Mouse (Mus musculus) kidney, embryonic 16.5 days (tissue): ENCODE results near the gene Pklr. TPM values are rescaled to one million over a fixed set of nuclear protein-coding genes. Genes with fewer than 3 reads are reported as not detected.
A peak's percentile ranks its signal among the peaks of the same experiment; 100 is the strongest.

Source experiments
- ATAC-seq: fragments of 200-750 bp; cut with Nextera tagmentation; 2 replicates; pipeline ENCODE4 v1.8.0; 2017; ENCODE audit warnings: moderate TSS enrichment; ENCODE audit not compliant: low FRiP score, low TSS enrichment
- H3K27ac ChIP-seq: fragments of 300-500 bp; sonication (generic); 2 replicates; pipeline ENCODE4 v1.5.1; 2014; ENCODE audit warnings: low read length
- H3K27me3 ChIP-seq: fragments of 300-500 bp; sonication (generic); 2 replicates; pipeline ENCODE4 v1.6.1; 2014; ENCODE audit warnings: low read length, control low read depth, mixed read lengths; ENCODE audit not compliant: insufficient read depth
- H3K36me3 ChIP-seq: fragments of 300-500 bp; sonication (generic); 2 replicates; pipeline ENCODE4 v1.6.1; 2014; ENCODE audit warnings: low read length, control low read depth, mixed read lengths; ENCODE audit not compliant: insufficient read depth
- H3K4me1 ChIP-seq: fragments of 300-500 bp; sonication (generic); 2 replicates; pipeline ENCODE4 v1.6.1; 2014; ENCODE audit warnings: low read length, control low read depth, mixed read lengths; ENCODE audit not compliant: insufficient read depth
- H3K4me2 ChIP-seq: fragments of 300-500 bp; sonication (generic); replicated peaks from 2 replicates; pipeline ENCODE4 v1.6.1; 2014; ENCODE audit warnings: low read depth, low read length
- H3K4me3 ChIP-seq: fragments of 300-500 bp; sonication (generic); 2 replicates; pipeline ENCODE4 v1.5.1; 2014; ENCODE audit warnings: mild to moderate bottlenecking, low read length
- H3K9ac ChIP-seq: fragments of 300-500 bp; sonication (generic); replicated peaks from 2 replicates; pipeline ENCODE4 v1.6.1; 2014; ENCODE audit warnings: low read length
- H3K9me3 ChIP-seq: fragments of 300-500 bp; sonication (generic); 2 replicates; pipeline ENCODE4 v1.6.1; 2016; ENCODE audit warnings: low read length, control low read depth
- WGBS: fragments of 180-500 bp; shearing (Covaris S2); extraction: QIAGEN DNeasy Blood & Tissue Kit; methylation state at CpG from one replicate; pipeline ENCODE4 v1.1.7; 2014; 5-methylcytosine and 5-hydroxymethylcytosine counted together
- polyA plus RNA-seq: library from polyadenylated mRNA; unstranded; fragments of >200 nt; fragmentation: Nextera tagmentation; extraction: Ambion mirVana; gene quantifications from 2 replicates; pipeline ENCODE4 v1.2.1, GENCODE M21; 2015

The Pklr gene
- polyA plus RNA-seq, 1 experiment from 2014 or later: 5.0 TPM

DNA sequence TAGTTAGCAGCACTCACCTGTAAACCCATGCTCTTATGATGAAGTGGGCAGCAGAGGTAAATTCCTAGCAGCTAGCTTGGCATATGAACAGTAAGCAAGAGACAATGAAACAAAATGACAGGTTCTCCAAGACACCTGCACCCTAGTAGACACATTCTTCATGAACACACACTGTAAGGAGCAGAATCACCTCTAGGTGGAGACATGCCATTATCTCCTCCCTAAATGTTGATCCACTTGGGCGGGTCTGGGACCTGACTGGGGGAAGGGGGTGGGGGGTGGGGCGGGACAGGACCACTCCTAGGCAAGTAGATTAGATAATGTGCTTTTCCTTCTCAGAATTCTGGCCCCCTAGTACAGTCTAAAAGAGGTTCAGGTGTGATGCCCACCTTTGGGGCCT lies 20.4 kb upstream of the Pklr start:
- no peaks in the 10 kb centered on the region for H3K9me3 ChIP-seq
- no peak overlapping the region for H3K4me2 ChIP-seq
- H3K27ac ChIP-seq: no peak overlapping the region
- peaks cover 5% of the 10 kb centered on the region; the same call in 1 of the 2 replicates for H3K4me1 ChIP-seq
- H3K9ac ChIP-seq: no peak overlapping the region
- 0% methylated on average over 2 of the region's 2 CpGs for WGBS
- 0 out of 2 replicates have a peak, but pooled peaks have one; percentile 31 for ATAC-seq
- no peaks in the 10 kb centered on the region for H3K27me3 ChIP-seq
- H3K4me3 ChIP-seq: no peak overlapping the region
- H3K36me3 ChIP-seq: no peaks in the 10 kb centered on the region

DNA sequence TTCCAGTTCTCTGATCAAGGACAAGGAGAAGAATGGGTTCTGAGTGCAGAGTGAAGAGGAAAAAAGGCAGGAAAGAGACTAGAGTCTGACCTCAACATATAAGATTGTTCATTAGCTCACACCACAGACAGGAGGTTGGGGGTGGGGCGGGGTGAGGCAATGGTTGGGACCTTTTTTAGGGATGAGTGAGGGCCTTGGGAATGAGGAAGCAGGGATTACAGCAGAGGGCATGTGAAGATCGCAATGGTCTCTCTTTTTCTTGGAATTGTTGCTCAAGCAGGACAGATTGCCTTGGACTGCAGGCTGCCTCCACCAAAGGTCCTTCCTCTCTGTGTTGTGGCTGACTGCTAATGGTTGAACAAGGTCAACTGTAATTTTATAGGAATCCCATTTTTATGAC lies 12.6 kb upstream of the Pklr start:
- no peak for ATAC-seq
- 67% methylated on average over 2 of the region's 2 CpGs for WGBS

DNA sequence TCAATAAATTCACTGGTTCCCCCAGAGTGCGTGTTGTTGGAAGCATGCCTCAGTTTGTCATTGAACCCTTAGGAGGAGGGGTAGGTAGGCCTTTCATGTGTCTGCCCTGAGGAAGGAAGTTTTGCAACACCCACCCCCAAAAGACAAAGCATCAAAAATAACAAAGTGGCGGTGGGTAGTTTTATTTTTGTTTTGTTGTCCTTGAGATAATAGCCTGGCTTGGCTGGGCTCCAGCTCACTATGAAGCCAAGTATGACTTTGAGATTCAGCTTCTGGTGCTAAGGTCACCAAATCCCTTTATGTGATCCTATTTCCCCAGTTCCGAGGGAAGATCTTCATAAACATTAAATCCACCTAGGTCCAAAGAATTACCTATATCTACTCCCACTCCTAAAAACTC lies 11.7 kb upstream of the Pklr start:
- Histone ChIP-seq H3K36me3 (no peaks in the 10 kb centered on the region), H3K9me3 (no peaks in the 10 kb centered on the region), H3K9ac (no peak overlapping the region), H3K27ac (no peak overlapping the region), H3K27me3 (no peaks in the 10 kb centered on the region), H3K4me3 (no peak overlapping the region), H3K4me2 (no peak overlapping the region), H3K4me1 (no peaks in the 10 kb centered on the region)
- WGBS: 57% methylated on average over 3 of the region's 3 CpGs
- no peak for ATAC-seq

More for the DNA sequence above, 12.6 kb upstream of the Pklr start:
- Histone ChIP-seq H3K4me3 (no peak overlapping the region), H3K27me3 (no peaks in the 10 kb centered on the region), H3K9ac (no peak overlapping the region), H3K27ac (no peak overlapping the region), H3K4me1 (no peaks in the 10 kb centered on the region), H3K9me3 (no peaks in the 10 kb centered on the region), H3K36me3 (no peaks in the 10 kb centered on the region), H3K4me2 (no peak overlapping the region)

DNA sequence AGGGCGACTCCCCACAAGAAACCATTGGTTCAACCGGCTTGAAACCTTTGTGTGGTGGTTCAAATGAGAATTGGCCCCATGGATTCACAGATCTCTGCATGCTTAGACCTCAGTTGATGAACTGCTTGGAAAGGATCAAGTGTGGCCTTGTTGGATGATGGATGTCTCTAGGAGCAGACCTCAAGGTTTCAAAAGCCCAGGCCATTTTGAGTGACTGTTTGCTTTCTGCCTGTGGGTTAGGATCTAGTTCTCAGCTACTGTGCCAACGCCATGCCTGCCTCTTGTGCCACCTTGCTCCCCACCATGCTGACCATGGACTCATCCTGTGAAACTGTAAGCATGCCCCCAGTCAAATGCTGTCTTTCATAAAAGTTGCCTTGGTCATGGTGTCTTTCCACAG lies 10.0 kb upstream of the Pklr start:
- 92% methylated on average over 3 of the region's 3 CpGs for WGBS
- no peaks in the 10 kb centered on the region for H3K4me1 ChIP-seq
- H3K36me3 ChIP-seq: no peaks in the 10 kb centered on the region
- H3K9me3 ChIP-seq: no peaks in the 10 kb centered on the region
- no peaks in the 10 kb centered on the region for H3K27me3 ChIP-seq
- no peak overlapping the region for H3K4me2 ChIP-seq
- no peak for ATAC-seq
- H3K27ac ChIP-seq: no peak overlapping the region
- H3K9ac ChIP-seq: no peak overlapping the region
- H3K4me3 ChIP-seq: no peak overlapping the region

DNA sequence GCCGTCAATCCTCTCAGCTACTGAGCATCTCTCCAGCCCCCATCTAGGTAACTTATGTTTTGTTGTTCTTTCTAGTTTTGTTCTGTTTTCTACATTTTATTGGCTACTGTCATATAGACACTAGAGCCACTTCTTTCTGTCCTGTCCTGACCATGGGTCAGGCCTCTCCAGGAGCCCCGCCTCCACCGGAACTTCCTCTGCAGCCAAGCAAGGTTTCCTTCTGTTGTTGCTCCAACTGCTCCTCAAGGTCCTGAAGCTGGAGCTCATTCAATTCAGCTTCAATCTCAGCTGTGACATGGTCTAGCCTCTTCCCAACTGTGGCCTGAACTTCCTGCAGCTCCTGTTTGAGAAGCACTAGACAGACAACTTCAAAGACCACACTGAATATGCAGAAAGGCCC lies 6.0 kb upstream of the Pklr start:
- H3K9ac ChIP-seq: no peak overlapping the region
- peaks cover 3% of the 10 kb centered on the region; the same call in 1 of the 2 replicates for H3K4me1 ChIP-seq
- no peaks in the 10 kb centered on the region for H3K9me3 ChIP-seq
- 85% methylated on average over 3 of the region's 3 CpGs for WGBS
- no peak overlapping the region for H3K4me3 ChIP-seq
- no peak overlapping the region for H3K27ac ChIP-seq
- no peak for ATAC-seq
- H3K36me3 ChIP-seq: no peaks in the 10 kb centered on the region
- H3K4me2 ChIP-seq: no peak overlapping the region
- no peaks in the 10 kb centered on the region for H3K27me3 ChIP-seq

DNA sequence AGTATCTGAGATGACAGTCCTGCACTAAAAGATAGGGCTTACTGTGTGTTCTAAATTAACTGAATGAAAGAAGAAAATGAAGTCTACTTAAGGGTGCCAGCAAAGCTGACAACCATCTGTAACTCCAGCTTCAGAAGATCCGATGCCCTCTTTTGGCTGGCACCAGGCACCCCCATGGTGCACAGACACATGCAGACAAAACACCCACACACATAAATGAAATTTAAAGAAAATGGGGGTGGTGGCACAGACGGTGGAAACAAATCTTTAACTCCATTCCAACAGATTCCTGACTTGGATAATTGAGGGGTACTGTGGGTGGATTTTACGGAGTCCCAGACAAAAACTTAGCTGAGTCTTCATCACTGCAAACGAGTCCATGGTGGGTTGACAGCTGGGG lies 4.1 kb upstream of the Pklr start:
- 52% methylated on average over 4 of the region's 4 CpGs for WGBS
- Histone ChIP-seq H3K36me3 (no peaks in the 10 kb centered on the region), H3K27me3 (no peaks in the 10 kb centered on the region), H3K9ac (peak overlapping the region; percentile 55), H3K4me2 (peak overlapping the region; percentile 69), H3K27ac (no peak overlapping the region), H3K9me3 (no peaks in the 10 kb centered on the region), H3K4me3 (peak overlapping the region; percentile 45), H3K4me1 (peaks cover 5% of the 10 kb centered on the region; the same call in 1 of the 2 replicates)
- ATAC-seq: no peak

DNA sequence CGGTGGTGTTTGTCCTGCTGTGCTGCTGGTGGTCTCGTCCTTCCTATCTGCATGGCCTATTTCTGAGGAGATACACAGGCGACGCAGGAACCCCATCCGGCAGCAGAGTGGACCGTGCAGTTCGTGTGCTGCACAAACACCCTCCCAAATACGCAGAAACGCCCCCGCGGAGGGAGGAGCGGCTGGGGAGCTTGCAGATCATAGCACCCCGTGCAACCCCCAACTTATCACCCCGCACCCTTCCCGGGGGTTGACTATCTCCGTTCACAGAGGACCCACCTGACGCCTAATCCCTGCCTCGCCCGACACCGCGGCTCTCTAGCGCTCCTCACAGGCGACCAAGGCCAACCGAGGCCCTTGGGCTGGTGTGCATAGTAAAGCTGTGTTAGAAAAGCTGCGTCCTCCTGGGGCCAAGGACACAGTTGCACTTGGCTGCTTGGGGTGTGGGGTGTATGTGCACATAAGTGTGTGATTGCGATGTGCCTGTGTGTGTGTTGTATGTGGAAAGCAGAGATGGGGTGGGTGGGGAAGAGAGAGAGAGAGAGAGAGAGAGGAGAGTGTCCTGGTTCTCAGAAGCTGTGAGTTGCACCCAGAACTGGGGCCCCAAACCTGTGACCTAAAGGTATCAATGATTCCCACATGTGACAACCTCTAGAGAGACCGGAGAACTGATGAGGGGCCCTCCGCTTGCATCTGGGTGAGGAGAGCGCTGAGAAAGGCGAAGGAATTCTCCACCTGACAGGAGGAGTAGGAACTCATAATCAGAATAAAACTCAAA lies 3.5 kb upstream of the Pklr start:
- WGBS: 14% methylated on average over 30 of the region's 30 CpGs
- H3K9me3 ChIP-seq: no peaks in the 10 kb centered on the region
- peak overlapping the region; percentile 45 for H3K4me3 ChIP-seq
- no peak; the same call in 1 of the 2 replicates for ATAC-seq
- peaks cover 5% of the 10 kb centered on the region; the same call in 1 of the 2 replicates for H3K4me1 ChIP-seq
- peak overlapping the region; percentile 55 for H3K9ac ChIP-seq
- H3K27me3 ChIP-seq: no peaks in the 10 kb centered on the region
- H3K27ac ChIP-seq: no peak overlapping the region
- no peaks in the 10 kb centered on the region for H3K36me3 ChIP-seq
- peak overlapping the region; percentile 69 for H3K4me2 ChIP-seq

DNA sequence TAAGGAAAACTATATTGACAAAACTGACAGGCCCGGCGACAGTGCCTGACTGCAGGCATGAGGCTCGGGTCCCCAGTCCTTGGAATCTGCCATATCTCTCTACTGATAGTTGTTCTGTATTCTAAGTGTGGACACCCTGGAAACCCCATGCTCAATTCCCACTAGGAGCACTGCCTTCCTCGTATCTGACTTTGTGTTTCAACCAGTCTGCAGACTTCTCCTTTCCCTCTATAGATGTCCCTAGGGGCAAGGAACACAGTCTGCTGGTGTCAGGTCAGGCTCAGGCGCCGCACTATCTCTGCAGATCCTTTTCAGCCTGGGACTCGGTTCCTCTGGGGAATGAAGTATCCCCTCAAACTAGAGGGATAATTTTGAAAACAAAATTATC lies 2.9 kb upstream of the Pklr start:
- peaks cover 5% of the 10 kb centered on the region; the same call in 1 of the 2 replicates for H3K4me1 ChIP-seq
- H3K9ac ChIP-seq: no peak overlapping the region
- H3K4me3 ChIP-seq: no peak overlapping the region
- no peak overlapping the region for H3K27ac ChIP-seq
- no peaks in the 10 kb centered on the region for H3K27me3 ChIP-seq
- no peaks in the 10 kb centered on the region for H3K9me3 ChIP-seq
- H3K36me3 ChIP-seq: no peaks in the 10 kb centered on the region
- ATAC-seq: no peak
- H3K4me2 ChIP-seq: no peak overlapping the region
- WGBS: 79% methylated on average over 7 of the region's 7 CpGs

DNA sequence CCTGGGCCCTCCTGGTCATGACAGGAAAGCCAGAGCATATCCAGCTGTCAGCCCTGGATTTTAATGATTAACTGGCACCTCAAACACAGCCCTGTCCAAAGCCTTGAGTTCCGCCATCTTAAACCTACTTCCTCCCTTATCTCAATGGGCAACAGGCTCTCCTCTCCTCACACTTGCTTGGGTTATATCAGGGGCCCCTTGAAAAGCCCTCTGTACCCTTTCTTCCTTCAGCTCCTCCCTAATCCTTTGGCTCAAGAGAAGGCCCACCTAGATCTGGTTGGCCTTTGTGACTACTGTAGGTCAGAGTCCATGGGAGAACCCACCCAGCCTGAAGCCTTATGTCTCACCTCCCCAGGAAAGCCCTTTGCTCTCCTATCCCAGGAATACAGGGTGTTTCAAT lies 2.2 kb upstream of the Pklr start:
- no peak overlapping the region for H3K27ac ChIP-seq
- H3K4me2 ChIP-seq: no peak overlapping the region
- H3K4me3 ChIP-seq: no peak overlapping the region
- H3K9ac ChIP-seq: no peak overlapping the region
- no peak for ATAC-seq
- H3K36me3 ChIP-seq: no peaks in the 10 kb centered on the region
- WGBS: 84% methylated on average over 1 of the region's 1 CpGs
- H3K4me1 ChIP-seq: peaks cover 5% of the 10 kb centered on the region; the same call in 1 of the 2 replicates
- no peaks in the 10 kb centered on the region for H3K9me3 ChIP-seq
- H3K27me3 ChIP-seq: no peaks in the 10 kb centered on the region

DNA sequence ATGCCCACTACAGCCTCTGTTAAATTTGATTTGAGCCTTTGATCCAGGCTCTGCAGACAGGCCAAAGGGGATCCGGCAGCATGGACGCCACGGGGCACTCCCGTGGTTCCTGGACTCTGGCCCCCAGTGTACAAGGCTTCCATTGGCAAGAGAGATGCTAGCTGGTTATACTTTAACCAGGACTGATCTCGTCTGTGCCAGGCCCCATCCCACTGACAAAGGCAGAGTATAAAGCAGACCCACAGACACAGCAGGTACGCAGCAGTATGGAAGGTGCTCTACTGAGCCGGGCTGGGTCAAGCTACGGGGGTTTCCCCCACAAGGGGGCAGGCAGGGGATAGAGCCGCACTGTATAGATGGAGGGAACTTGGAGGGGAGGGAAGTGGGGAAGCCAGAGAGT lies 423 bp downstream of the Pklr start:
- Histone ChIP-seq H3K4me2 (0 out of 2 replicates have a peak overlapping the region, but pooled peaks have one; percentile 5), H3K9ac (no peak overlapping the region; the same call in 1 of the 2 replicates), H3K4me1 (peaks cover 5% of the 10 kb centered on the region; the same call in 1 of the 2 replicates), H3K4me3 (no peak overlapping the region), H3K36me3 (no peaks in the 10 kb centered on the region), H3K27me3 (no peaks in the 10 kb centered on the region), H3K9me3 (no peaks in the 10 kb centered on the region), H3K27ac (0 out of 2 replicates have a peak overlapping the region, but pooled peaks have one; percentile 20)
- ATAC-seq: peak; percentile 95
- 32% methylated on average over 9 of the region's 9 CpGs for WGBS
